Mouse (Mus musculus) cortical plate, adult 2 months (tissue): ENCODE data around the gene Cdkn2d.

Experiments
- CTCF ChIP-seq: fragments of 200-500 bp; IDR thresholded peaks from 2 replicates; pipeline ENCODE4 v1.5.1; 2011; ENCODE audit warnings: mild to moderate bottlenecking, control low read depth, low read length; ENCODE audit not compliant: insufficient read depth; ENCODE audit errors: extremely low read depth
- POLR2A ChIP-seq: fragments of 200-500 bp; IDR thresholded peaks from 2 replicates; pipeline ENCODE4 v1.6.1; 2011; ENCODE audit warnings: mild to moderate bottlenecking, low read length, control low read depth; ENCODE audit not compliant: insufficient read depth; ENCODE audit errors: extremely low read depth

- TF ChIP-seq CTCF (no peak), POLR2A (no peak)
Observed at GRCm38 (mm10) chr9:21275727-21276126, 15.5 kb downstream of the Cdkn2d start.
